ENCODE assay signal across 24 mouse cellular contexts in the genomic region with DNA sequence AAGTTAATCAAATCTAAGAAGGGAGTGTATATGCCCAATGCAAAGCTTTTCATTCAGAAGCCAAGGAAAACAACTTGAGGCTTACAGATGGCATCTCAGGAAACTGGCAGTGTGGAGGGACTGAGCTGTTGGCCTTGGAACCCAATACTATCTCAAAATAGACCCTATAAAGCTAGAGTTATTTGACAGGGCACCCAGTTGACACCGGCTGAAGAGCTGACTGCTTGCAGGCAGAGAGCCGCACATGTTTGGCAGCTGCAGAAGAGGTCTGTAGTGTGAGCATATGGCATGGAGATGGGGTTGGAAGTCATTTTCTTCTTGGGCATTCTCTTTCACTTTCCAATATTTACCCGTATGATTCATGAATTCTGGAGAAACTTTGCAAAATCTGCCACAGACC.
DNase-seq lines count a peak whose midpoint lies in the region; ATAC-seq and TF ChIP-seq lines count a peak whose summit lies in the region.
"Had no signal": no experiment of that assay in that cellular context is flagged by ENCODE, and none has a peak within 500 bp of the region (broad histone marks: within the 10 kb centered on the region; RNA-seq: fewer than 3 reads in every experiment).

No protein-coding gene starts in this region.

- no peak overlapping the region for H3K9ac ChIP-seq in kidney, postnatal 0 days (ENCODE audit: low read depth, low read length)
- H3K9ac ChIP-seq in kidney, embryonic 16.5 days (replicated peaks; ENCODE audit: low read length): no peak overlapping the region
- no peak overlapping the region for H3K9ac ChIP-seq in hindbrain, postnatal 0 days (replicated peaks; ENCODE audit: low read length)
- H3K9ac ChIP-seq: embryonic facial prominence, embryonic 13.5 days; forebrain, embryonic 13.5 days; heart, embryonic 13.5 days; hindbrain, embryonic 13.5 days; liver, embryonic 13.5 days; lung, embryonic 14.5 days; midbrain, embryonic 15.5 days; neural tube, embryonic 13.5 days had no signal

- H3K27me3 ChIP-seq in kidney, postnatal 0 days (ENCODE audit: insufficient read depth, low read length): no peaks in the 10 kb centered on the region
- H3K27me3 ChIP-seq in kidney, embryonic 16.5 days (ENCODE audit: insufficient read depth, low read length): no peaks in the 10 kb centered on the region
- no peaks in the 10 kb centered on the region for H3K27me3 ChIP-seq in hindbrain, postnatal 0 days (ENCODE audit: insufficient read depth, low read length)
- H3K27me3 ChIP-seq: embryonic facial prominence, embryonic 13.5 days; forebrain, embryonic 13.5 days; heart, embryonic 13.5 days; hindbrain, embryonic 13.5 days; liver, embryonic 13.5 days; midbrain, embryonic 15.5 days; neural tube, embryonic 13.5 days had no signal

- no peak overlapping the region for H3K4me2 ChIP-seq in kidney, postnatal 0 days (ENCODE audit: low read length)
- no peak overlapping the region for H3K4me2 ChIP-seq in kidney, embryonic 16.5 days (replicated peaks; ENCODE audit: low read depth, low read length)
- no peak overlapping the region for H3K4me2 ChIP-seq in hindbrain, postnatal 0 days (ENCODE audit: low read depth, low read length)
- H3K4me2 ChIP-seq: embryonic facial prominence, embryonic 13.5 days; forebrain, embryonic 13.5 days; heart, embryonic 13.5 days; hindbrain, embryonic 13.5 days; liver, embryonic 13.5 days; lung, embryonic 14.5 days; midbrain, embryonic 15.5 days; neural tube, embryonic 13.5 days had no signal

- intact Hi-C loops in gastrocnemius, postnatal 36 days (cut with DNase I): no loop called here

- WGBS in kidney, postnatal 0 days: 63% methylated on average over 3 of the region's 3 CpGs
- 61% methylated on average over 3 of the region's 3 CpGs for WGBS in kidney, embryonic 16.5 days
- 86% methylated on average over 3 of the region's 3 CpGs for WGBS in hindbrain, postnatal 0 days

- peaks cover 3% of the 10 kb centered on the region; the same call in 1 of the 2 replicates for H3K4me1 ChIP-seq in kidney, postnatal 0 days (replicated peaks; ENCODE audit: insufficient read depth, low read length)
- H3K4me1 ChIP-seq in kidney, embryonic 16.5 days (ENCODE audit: insufficient read depth, low read length): peaks cover 11% of the 10 kb centered on the region
- H3K4me1 ChIP-seq in hindbrain, postnatal 0 days (ENCODE audit: insufficient read depth, low read length): no peaks in the 10 kb centered on the region
- H3K4me1 ChIP-seq: forebrain, embryonic 13.5 days had no signal

- TF ChIP-seq CTCF in kidney, postnatal 0 days (IDR thresholded peaks at IDR 0.05; ENCODE audit: low read depth): no peak
- no peak for TF ChIP-seq CTCF in hindbrain, postnatal 0 days (IDR thresholded peaks at IDR 0.05; ENCODE audit: low read depth)

- no peak overlapping the region for H3K27ac ChIP-seq in kidney, postnatal 0 days
- no peak overlapping the region for H3K27ac ChIP-seq in kidney, embryonic 16.5 days (ENCODE audit: low read length)
- no peak overlapping the region for H3K27ac ChIP-seq in hindbrain, postnatal 0 days
- H3K27ac ChIP-seq: embryonic facial prominence, embryonic 13.5 days; forebrain, embryonic 13.5 days; heart, embryonic 13.5 days; hindbrain, embryonic 13.5 days; liver, embryonic 13.5 days; macrophage; midbrain, embryonic 15.5 days; neural tube, embryonic 13.5 days had no signal

- no peaks in the 10 kb centered on the region for H3K36me3 ChIP-seq in kidney, postnatal 0 days (ENCODE audit: insufficient read depth, low read length)
- H3K36me3 ChIP-seq in kidney, embryonic 16.5 days (ENCODE audit: insufficient read depth, low read length): peaks cover 7% of the 10 kb centered on the region; the same call in 1 of the 2 replicates
- H3K36me3 ChIP-seq in hindbrain, postnatal 0 days (ENCODE audit: insufficient read depth, low read length): no peaks in the 10 kb centered on the region
- H3K36me3 ChIP-seq: embryonic facial prominence, embryonic 13.5 days; heart, embryonic 13.5 days; hindbrain, embryonic 13.5 days; liver, embryonic 13.5 days; midbrain, embryonic 15.5 days; neural tube, embryonic 13.5 days had no signal

- no peak overlapping the region for H3K4me3 ChIP-seq in kidney, postnatal 0 days (replicated peaks; ENCODE audit: low read depth, low read length)
- no peak overlapping the region for H3K4me3 ChIP-seq in kidney, embryonic 16.5 days (ENCODE audit: low read length)
- H3K4me3 ChIP-seq in hindbrain, postnatal 0 days (ENCODE audit: low read length): no peak overlapping the region
- H3K4me3 ChIP-seq: embryonic facial prominence, embryonic 13.5 days; forebrain, embryonic 13.5 days; heart, embryonic 13.5 days; hindbrain, embryonic 13.5 days; liver, embryonic 13.5 days; midbrain, embryonic 15.5 days; myocyte; neural tube, embryonic 13.5 days had no signal

- H3K9me3 ChIP-seq in kidney, postnatal 0 days (replicated peaks; ENCODE audit: low read length): no peaks in the 10 kb centered on the region
- H3K9me3 ChIP-seq in kidney, embryonic 16.5 days (ENCODE audit: low read length): no peaks in the 10 kb centered on the region
- H3K9me3 ChIP-seq in hindbrain, postnatal 0 days (ENCODE audit: low read length): no peaks in the 10 kb centered on the region
- H3K9me3 ChIP-seq: embryonic facial prominence, embryonic 13.5 days; forebrain, embryonic 13.5 days; heart, embryonic 13.5 days; hindbrain, embryonic 13.5 days; liver, embryonic 13.5 days; midbrain, embryonic 15.5 days; neural tube, embryonic 13.5 days had no signal

- peak; percentile 35 for DNase-seq in gastrocnemius, adult 18-20 months (ENCODE audit: low spot score)
- DNase-seq in gastrocnemius, postnatal 36 days: no peak
- peak; percentile 38 for DNase-seq in kidney, postnatal 0 days (ENCODE audit: low spot score)
- DNase-seq in NIH3T3 (ENCODE audit: low read depth): peak; percentile 57
- no peak for DNase-seq in hindbrain, postnatal 0 days (ENCODE audit: low spot score)
- DNase-seq: adrenal gland, postnatal 25 days; heart, adult 18-20 months; kidney, adult 8-10 months; kidney, postnatal 36 days; liver, embryonic 13.5 days; lung, embryonic 14.5 days; retina, postnatal 1 day; thymus, postnatal 14 days had no signal

- ATAC-seq in kidney, postnatal 0 days (replicated peaks; ENCODE audit: low FRiP score, low read depth): no peak
- ATAC-seq in kidney, embryonic 16.5 days (ENCODE audit: low FRiP score, low TSS enrichment): no peak
- ATAC-seq in granulocyte monocyte progenitor cell, adult 5-6 weeks (replicated peaks; ENCODE audit: poor library complexity, severe bottlenecking): 0 out of 2 replicates have a peak, but pooled peaks have one; percentile 6
- ATAC-seq in hindbrain, postnatal 0 days: no peak
- ATAC-seq: forebrain, embryonic 13.5 days; inflammation-experienced regulatory T-cells, adult 6 months; midbrain, embryonic 15.5 days had no signal

Comparison
In these comparisons a context has a peak if more than half of its experiments do, and no peak if none do; other contexts are left out.
1. DNase-seq: peak in gastrocnemius, adult 18-20 months (single experiment), kidney, postnatal 0 days (single experiment) and NIH3T3 (single experiment); none in gastrocnemius, postnatal 36 days (0 of 2) and hindbrain, postnatal 0 days (single experiment).